Mouse (Mus musculus) cerebellum, postnatal 14 days (tissue): ENCODE data around the gene Orm3.

Experiments
- DNase-seq, 2 experiments: peaks; one replicate each; pipeline ENCODE4 v3.0.0; 2021; ENCODE audit warnings: mixed read lengths in 2 of 2

Orm3 gene

DNA sequence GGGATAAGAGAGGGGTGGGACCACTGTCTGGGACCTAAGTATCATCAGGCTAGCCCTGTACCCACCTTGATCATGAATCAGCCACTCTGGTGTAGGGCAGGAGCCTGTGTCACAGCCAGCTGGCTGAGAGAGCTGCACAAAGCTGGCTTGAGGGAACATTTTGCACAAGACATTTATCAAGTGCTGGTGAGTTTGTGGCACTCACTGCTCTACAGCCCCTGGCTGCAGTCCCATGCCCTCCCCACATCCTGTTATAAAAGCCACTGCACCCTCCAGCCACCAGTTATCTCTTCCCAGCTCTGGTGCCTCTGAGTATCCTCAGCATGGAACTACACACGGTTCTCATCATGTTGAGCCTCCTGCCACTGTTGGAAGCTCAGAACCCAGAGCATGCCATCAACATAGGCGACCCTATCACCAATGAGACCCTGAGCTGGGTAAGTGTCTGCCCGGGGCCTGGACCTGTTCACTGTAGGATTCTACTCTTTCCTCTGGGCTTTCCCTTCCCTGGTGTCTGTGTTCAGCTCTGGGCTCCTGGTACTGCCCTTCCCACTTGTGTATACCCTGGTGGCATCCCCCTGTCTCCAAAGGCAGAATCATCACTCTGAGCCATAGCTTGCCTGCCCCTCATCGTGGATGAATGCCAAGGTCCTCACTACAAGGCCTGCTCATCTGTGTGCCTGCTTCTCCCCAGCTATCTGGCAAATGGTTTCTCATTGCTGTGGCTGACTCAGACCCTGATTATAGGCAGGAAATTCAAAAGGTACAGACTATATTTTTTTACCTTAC, at the start of gene Orm3:
Orm3 (plus strand) TSS at position 286 of the 789 bp plus-strand sequence.
- no peak for DNase-seq

GRCm38 (mm10) chr4:63307175-63308062, 48.5 kb upstream of the Orm3 start:
- peak; percentile 95 to 98 for DNase-seq

DNA sequence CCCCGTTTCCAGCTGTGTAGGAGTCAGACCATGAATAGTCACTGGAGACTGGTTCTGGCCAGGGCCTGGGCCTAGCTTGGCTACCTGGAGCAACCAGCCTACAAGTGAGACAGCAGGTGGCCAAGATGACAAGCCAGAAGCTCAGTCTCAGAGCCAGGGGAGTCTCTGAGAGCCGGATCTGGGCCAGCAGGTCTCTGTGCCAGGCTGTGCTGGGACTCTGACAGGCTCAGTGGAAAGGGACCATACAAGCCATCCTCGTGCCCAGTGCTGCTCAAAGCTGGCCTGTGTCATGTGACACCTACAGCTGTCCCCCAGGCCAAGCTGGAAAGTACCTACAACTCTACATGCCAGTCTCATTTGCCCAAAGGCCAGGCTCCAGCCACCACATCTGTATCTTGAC, 47.6 kb upstream of the Orm3 start:
- peak; percentile 58 to 78 for DNase-seq

GRCm38 (mm10) chr4:63310247-63310855, 45.6 kb upstream of the Orm3 start:
- peak; percentile 52 to 61 for DNase-seq

- peak; percentile 62 to 70 for DNase-seq
Observed at GRCm38 (mm10) chr4:63311426-63311825, 44.5 kb upstream of the Orm3 start.

- no peak for DNase-seq
Observed at GRCm38 (mm10) chr4:63314063-63314462, 41.9 kb upstream of the Orm3 start.

DNA sequence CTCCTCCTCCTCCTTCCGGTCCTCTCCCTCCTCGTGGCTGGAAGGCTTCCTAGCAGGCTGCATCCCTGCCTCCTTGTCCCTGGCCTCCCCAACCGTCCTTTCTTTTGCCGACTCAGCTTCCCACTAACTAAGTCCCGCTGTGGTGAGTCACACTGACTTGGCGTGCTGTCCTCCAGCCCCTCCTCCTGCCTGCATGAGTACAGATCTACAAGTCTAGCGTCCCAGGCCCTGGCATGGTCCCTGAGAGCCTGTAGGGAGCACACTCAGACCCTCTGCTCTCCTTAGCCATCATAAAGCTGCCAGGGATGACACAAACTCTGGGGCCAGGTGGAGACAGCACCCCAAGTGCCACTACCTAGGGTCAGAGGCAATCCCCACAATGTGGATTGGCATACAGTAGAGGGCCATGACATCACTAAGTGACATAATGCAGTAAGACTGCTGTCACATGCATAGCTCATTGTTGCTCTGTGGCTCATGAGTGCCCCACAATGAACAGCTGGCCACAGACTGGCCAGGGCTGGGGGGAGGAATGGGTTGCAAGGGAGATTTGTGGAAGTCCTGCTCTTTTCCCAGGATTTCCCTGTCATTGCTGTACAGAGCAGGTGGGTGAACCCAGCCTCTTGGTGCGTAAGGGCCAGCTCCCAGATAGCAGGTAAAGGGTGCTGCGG, 39.8 kb upstream of the Orm3 start:
- no peak for DNase-seq

DNA sequence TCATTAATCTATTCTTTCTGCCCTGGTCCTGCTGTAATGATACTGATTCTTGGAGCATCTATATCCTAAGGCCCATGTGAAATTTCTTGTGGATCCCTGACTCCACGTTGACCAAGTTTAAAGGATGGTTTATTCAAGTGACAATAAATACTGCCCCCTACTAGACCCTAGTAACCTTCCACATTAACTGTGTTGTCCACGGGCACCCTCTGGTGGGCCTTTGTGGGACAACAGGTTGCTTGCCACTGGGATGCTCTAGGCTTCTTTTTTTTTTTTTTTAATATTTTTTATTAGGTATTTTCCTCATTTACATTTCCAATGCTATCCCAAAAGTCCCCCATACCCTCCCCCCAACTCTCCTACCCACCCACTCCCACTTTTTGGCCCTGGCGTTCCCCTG, 36.4 kb upstream of the Orm3 start:
- DNase-seq: peak; percentile 89 to 93

DNA sequence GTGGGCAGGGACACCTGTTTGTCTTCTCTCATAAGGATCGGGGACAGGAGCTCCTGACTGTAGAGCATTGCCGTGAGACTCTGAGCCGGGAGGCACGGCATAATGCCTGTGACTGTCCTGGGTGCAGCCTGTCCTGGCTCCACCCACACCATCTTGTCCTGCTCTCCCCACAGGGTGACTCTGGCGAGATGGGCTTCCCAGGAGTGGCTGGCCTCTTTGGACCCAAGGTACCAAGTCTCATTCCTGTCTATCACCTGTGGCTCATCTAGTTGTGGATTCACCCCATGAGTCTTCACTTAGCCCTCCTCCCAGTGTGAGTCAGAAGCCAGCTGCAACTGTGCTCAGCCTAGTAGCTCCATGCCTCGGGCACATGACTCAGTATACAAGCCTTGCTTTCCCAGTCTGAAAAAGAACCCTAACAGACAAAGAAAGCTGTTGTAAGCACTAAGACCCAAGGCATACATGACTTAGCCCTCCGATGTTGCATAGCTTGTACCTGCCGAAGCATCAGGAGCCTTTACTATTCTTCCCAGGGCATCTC, 32.6 kb upstream of the Orm3 start:
- no peak for DNase-seq

DNA sequence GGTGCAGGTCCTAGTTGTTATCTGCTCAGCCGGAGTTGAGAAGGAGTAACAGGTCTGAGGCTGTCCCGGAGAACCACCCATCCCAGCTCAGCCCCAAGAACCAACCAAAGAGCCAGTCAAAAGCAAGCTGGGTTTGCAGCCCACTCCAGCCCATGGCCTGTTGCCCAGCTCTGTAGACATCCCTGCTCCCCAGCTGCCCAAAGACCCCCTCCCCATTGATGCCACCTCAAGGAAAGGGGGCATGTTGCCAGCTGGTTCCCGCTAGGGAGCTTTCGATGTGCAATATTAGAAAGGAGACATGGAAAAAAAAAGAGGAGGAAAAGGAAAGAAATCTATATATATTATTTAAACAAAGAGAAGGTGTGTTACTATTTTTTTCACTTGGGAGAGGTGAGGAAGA, 22.6 kb upstream of the Orm3 start:
- no peak for DNase-seq

GRCm38 (mm10) chr4:63338414-63339076, 17.4 kb upstream of the Orm3 start:
- peak; percentile 66 to 70 for DNase-seq

- no peak for DNase-seq
Observed at GRCm38 (mm10) chr4:63342491-63342890, 13.5 kb upstream of the Orm3 start.

- no peak for DNase-seq
Observed at GRCm38 (mm10) chr4:63343608-63344007, 12.4 kb upstream of the Orm3 start.

- no peak for DNase-seq
Observed at GRCm38 (mm10) chr4:63344295-63344694, 11.7 kb upstream of the Orm3 start, which contains the start of gene Orm1. Gene Orm1 (plus strand): TSS chr4:63344560.

- no peak for DNase-seq
Observed at GRCm38 (mm10) chr4:63345261-63345660, 10.7 kb upstream of the Orm3 start.

GRCm38 (mm10) chr4:63346659-63347058, 9.3 kb upstream of the Orm3 start:
- no peak for DNase-seq

DNA sequence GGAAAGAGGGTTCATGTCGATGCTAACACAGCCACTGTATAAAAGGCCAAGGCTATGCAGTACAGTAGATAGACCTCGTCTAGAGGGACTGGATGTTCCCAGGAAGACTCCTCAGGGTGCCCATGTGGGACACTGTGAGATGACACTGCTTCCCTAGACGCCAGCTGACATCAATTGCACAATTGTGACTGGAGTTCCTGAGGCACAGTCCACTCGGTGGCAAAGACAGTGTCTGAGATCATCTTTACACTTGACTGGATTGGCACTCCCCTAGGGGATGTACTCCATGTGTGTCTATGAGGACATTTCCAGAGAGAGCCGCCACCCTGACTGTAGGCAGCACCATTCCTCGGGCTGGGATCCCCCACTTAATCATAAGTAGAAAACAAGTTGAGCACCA, 7.4 kb upstream of the Orm3 start:
- DNase-seq: no peak

DNA sequence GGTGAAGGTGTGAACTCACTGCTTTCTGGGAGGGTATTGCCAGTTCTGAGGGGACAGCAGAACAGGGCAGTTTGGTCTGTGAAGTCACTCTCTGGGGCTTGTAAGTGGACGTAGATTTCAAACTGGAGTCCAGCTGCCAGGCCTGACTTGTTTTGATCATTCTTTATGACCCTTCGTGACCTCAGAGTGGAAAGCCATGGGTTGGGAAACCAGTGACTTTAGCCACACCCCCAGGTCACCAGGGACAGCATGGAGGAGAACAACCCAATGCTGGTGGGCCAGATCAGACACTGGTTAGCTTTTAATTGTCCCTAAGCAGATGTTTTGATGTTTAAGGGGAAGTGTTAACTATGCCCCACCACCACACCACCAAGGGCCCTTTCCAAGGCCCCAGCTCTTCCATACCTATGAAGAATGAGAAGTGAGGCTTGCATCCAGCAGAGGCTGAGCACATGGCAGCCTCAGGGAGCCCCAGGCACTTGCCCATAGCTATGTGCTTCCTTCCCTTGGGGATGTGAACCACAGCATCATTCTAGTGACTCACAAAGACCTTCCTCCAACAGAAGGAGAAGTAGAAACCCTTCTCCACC, 1.1 kb downstream of the Orm3 start:
- DNase-seq: no peak

DNA sequence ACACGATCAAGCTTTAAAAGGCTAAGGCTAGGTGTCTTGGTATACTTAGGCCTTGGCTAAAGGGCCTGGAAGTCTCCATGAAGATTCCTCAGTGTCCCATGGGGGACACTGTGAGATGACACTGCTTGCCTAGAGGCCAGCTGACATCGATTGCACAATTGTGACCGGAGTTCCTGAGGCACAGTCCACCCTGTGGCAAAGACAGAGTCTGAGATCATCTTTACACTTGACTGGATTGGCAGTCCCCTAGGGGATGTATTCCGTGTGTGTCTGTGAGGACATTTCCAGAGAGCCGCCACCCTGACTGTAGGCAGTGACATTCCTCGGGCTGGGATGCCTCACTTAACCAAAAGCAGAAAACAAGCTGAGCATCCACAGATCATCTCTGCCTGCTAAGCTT, 3.9 kb downstream of the Orm3 start:
- no peak for DNase-seq

- DNase-seq: peak in 1 of 2 experiments; percentile 28
Observed at GRCm38 (mm10) chr4:63362150-63362549, 6.2 kb downstream of the Orm3 start, which contains the start of gene Orm2. Gene Orm2 (plus strand): TSS chr4:63362449.

DNA sequence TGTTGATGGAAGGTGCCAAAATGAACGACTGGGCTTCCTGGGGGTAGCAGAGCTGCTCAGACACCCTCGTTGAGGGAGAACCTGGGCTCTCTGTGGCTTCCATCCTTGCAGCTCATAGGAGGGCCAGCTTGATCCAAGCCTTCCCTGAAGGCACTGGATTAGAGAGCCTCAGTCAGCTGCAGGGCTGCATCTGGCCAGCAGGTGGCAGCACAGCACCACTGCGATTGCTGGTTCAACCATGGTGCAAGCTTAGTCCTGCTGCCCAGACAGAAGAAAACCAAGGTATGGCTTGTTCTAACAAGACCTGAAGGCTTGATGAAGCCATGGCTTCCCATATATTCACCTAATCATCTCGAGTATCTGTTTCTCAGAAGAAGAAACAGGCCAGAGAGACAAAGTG, 12.6 kb downstream of the Orm3 start:
- DNase-seq: peak; percentile 88 to 93
